Mouse (Mus musculus) small intestine, adult 2 months (tissue): Measurements from ENCODE around the gene Clptm1.

Source experiments
- CTCF ChIP-seq: fragments of 200-500 bp; IDR thresholded peaks from 2 replicates; pipeline ENCODE4 v1.5.1; 2012; ENCODE audit warnings: low read depth, mild to moderate bottlenecking, control low read depth, inconsistent platforms, low read length, moderate library complexity, mixed read lengths; ENCODE audit not compliant: insufficient replicate concordance, insufficient read length; ENCODE audit errors: extremely low read depth
- POLR2A ChIP-seq: fragments of 200-500 bp; IDR thresholded peaks from 2 replicates; pipeline ENCODE4 v1.6.1; 2012; ENCODE audit warnings: low read depth, mild to moderate bottlenecking, control low read depth, inconsistent platforms, low read length, moderate library complexity

DNA sequence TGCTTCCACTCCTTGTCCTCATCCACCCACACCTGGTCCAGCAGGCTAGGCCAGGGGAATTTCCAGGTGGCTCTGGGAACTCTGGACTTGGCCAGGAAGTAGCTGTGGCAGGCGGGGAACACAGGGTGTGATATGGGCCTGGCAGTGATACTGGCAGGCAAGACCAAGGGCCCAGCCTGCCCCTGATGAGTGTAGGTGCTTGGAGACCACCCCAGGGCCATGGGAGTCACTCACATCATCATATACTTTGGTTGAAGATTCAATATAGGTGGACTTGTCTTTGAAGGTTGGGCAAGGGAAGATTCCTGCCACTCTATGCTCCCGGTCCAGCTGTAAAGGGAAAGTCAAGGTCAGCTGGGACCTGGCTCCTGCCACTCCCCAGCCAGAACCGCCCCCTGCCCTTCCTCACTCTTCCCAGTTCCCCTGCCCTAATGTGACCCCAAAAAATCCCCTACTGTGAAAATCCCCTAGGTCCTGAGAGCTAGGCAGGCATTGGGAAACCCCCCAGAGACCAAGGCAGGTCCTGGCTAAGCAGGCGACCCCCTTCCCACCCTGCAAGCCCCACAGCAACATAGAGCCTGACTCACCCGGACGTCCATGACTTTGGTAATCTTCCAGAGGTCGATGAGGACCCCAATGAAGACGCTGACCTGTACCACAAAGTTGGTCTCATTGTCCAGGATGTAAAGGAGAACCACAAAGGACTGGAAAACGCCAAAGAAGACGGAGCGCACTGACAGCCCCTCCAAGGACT is 29.6 kb downstream of the Clptm1 start:
- TF ChIP-seq CTCF, result no peak
- no peak for TF ChIP-seq POLR2A
